Mouse (Mus musculus): ENCODE results near the gene Camta1.
A peak's percentile ranks its signal among the peaks of the same experiment; 100 is the strongest.

Camta1 gene

GRCm38 (mm10) chr4:151860441-151861331 is 990 bp downstream of the Camta1 start:
- DNase-seq (ENCODE audit: low read depth, low spot score), result peak; percentile 31

GRCm38 (mm10) chr4:151859275-151859674 is 2.4 kb downstream of the Camta1 start:
- no peak for DNase-seq (ENCODE audit: low read depth, low spot score)

GRCm38 (mm10) chr4:151853949-151854348 is 7.7 kb downstream of the Camta1 start:
- DNase-seq (ENCODE audit: low read depth, low spot score), result no peak

- peak; percentile 87 for DNase-seq (ENCODE audit: low read depth, low spot score)
Measured at GRCm38 (mm10) chr4:151851179-151851578, 10.5 kb downstream of the Camta1 start.

- DNase-seq (ENCODE audit: low read depth, low spot score), result no peak
Measured at GRCm38 (mm10) chr4:151842591-151842990, 19.1 kb downstream of the Camta1 start.

GRCm38 (mm10) chr4:151838518-151838917 is 23.2 kb downstream of the Camta1 start:
- no peak for DNase-seq (ENCODE audit: low read depth, low spot score)

GRCm38 (mm10) chr4:151835860-151836259 is 25.8 kb downstream of the Camta1 start:
- no peak for DNase-seq (ENCODE audit: low read depth, low spot score)

GRCm38 (mm10) chr4:151834536-151834935 is 27.1 kb downstream of the Camta1 start:
- DNase-seq (ENCODE audit: low read depth, low spot score), result no peak

- DNase-seq (ENCODE audit: low read depth, low spot score), result no peak
Measured at GRCm38 (mm10) chr4:151833940-151834449, 27.7 kb downstream of the Camta1 start.

GRCm38 (mm10) chr4:151827840-151828239 is 33.8 kb downstream of the Camta1 start:
- no peak for DNase-seq (ENCODE audit: low read depth, low spot score)

GRCm38 (mm10) chr4:151827356-151827755 is 34.3 kb downstream of the Camta1 start:
- DNase-seq (ENCODE audit: low read depth, low spot score), result no peak

- no peak for DNase-seq (ENCODE audit: low read depth, low spot score)
Measured at GRCm38 (mm10) chr4:151823963-151824362, 37.7 kb downstream of the Camta1 start.

GRCm38 (mm10) chr4:151822986-151823385 is 38.7 kb downstream of the Camta1 start:
- no peak for DNase-seq (ENCODE audit: low read depth, low spot score)

GRCm38 (mm10) chr4:151817981-151818766 is 43.5 kb downstream of the Camta1 start:
- DNase-seq (ENCODE audit: low read depth, low spot score), result no peak

GRCm38 (mm10) chr4:151813711-151814110 is 48.0 kb downstream of the Camta1 start:
- DNase-seq (ENCODE audit: low read depth, low spot score), result no peak

- DNase-seq (ENCODE audit: low read depth, low spot score), result no peak
Measured at GRCm38 (mm10) chr4:151805685-151806084, 56.0 kb downstream of the Camta1 start.

GRCm38 (mm10) chr4:151805046-151805445 is 56.6 kb downstream of the Camta1 start:
- DNase-seq (ENCODE audit: low read depth, low spot score), result no peak

- DNase-seq (ENCODE audit: low read depth, low spot score), result no peak
Measured at GRCm38 (mm10) chr4:151804208-151804607, 57.5 kb downstream of the Camta1 start.

GRCm38 (mm10) chr4:151798630-151799029 is 63.0 kb downstream of the Camta1 start:
- no peak for DNase-seq (ENCODE audit: low read depth, low spot score)

- no peak for DNase-seq (ENCODE audit: low read depth, low spot score)
Measured at GRCm38 (mm10) chr4:151793694-151794093, 68.0 kb downstream of the Camta1 start.

GRCm38 (mm10) chr4:151786946-151787705 is 74.5 kb downstream of the Camta1 start:
- DNase-seq (ENCODE audit: low read depth, low spot score), result no peak

GRCm38 (mm10) chr4:151780511-151780910 is 81.2 kb downstream of the Camta1 start:
- no peak for DNase-seq (ENCODE audit: low read depth, low spot score)

All from ZHBTc4 (cell line).